Mouse (Mus musculus) c-Kit-positive CD71-negative TER-119-negative erythroid progenitor cells, embryonic 14.5 days (primary cell): ENCODE measurements at regions not wholly inside any gene's neighbourhood (a gene's known extent, or its start where the extent isn't known, plus 50 kb on each side); places are given as distances from the start of the nearest gene placed in this dataset.

Experiments
- DNase-seq: peaks from one replicate; pipeline ENCODE4 v3.0.0-alpha.2; 2013; ENCODE audit warnings: low read depth

DNA sequence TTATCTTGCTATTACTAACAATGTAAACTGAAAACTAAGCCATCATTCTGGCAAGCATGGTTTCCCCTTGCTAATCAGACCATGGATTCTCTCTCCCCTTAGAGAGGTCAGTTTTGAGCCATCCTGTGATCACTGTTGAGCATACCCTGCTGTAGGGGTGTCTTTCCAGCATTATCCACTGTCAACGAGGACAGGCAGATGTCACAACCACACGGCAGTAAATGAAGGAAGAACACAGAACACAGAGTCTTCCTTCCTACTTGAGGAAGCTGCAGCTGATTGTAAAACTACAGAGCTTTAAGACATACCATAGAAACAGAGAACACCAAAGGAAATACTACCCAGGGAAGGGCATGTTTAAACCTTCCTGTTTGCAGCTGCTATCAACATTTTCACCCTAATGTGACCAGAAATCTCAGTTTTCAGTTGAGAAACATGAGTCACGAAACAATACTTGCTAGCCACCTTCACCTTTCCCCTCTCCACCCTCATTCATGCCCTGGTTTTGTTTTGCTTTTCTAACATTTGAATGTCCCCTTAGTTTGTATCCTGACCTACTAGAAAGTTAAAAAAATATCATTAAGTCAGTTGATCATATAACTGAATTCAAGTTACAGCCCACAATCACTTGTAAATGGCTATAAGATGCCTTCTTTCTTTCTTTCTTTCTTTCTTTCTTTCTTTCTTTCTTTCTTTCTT, 356.8 kb upstream of the Cited2 start:
- DNase-seq = no peak

DNA sequence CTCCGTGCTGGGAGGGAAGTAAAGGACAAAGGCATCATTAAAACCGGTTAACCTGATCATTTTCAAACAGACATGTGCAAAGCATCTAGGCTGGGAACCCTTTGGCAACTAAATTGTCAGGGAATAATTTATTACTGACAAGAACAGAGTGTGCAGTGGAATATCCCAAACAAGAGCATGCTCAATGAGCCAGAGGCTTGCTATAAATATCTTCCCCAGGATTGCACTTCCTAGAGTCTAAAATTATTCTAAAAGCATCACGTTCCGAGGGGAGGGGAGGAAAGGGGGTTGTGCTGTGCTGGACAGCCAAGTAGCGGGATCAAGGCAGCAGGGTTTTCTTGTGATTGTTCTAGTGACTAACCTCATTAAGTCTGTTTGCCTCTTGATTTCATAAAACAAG, 356.0 kb upstream of the Cited2 start:
- DNase-seq = no peak

DNA sequence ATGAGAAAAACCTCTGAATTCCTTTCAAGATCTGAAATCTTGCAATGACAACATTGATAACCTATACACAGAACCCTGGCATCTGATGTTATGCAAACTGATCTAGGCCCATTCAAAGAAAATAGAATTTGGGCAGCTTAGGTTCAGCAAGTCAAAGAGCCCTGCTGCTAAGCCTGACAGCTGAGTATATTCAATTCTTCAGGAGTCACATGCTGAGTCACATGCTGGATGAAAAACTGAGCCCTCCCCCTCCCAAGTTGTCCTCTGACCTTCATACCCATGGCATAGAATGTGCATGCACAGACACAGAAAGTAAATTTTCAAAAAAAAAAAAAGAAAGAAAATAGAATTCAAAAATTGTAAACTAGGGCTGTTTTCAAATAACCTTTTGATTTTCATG, 355.6 kb upstream of the Cited2 start:
- no peak for DNase-seq

DNA sequence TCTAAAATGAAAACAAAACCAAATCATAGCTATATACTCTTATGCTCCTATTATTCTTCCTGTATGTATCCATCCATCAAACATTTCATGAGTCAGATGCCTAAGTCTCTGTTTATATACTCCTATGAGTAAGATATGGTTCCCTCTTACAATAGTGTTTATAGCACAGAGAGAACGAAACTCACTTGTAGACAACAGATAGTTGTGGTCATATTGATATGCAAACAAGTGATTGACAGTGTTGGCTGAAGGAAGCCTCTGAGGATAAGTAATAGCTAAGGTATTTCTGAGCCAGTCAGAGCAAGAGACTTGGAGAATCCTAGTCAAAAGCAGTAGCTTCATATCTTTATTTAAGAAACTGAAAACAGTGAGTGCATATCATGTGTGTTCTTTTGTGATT, 354.4 kb upstream of the Cited2 start:
- no peak for DNase-seq

DNA sequence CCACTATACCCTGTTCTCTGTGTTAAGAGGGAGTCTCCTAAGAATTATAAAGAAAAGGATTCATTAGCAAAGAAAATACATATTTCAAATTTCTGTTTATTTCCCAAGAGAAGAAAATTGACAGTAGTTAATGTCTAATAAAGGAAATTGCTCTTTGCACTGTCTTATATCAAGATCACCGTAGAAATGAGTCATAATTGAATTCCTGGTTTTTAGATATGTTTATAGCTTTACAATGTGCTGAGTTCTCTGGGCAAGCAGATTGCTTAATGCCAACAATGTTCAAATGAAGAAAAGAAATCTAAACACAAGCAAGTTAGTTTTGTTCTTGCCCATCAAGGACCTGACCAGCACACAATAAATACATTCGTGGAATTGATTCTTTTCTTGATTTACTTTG, 350.1 kb upstream of the Cited2 start:
- DNase-seq = no peak

DNA sequence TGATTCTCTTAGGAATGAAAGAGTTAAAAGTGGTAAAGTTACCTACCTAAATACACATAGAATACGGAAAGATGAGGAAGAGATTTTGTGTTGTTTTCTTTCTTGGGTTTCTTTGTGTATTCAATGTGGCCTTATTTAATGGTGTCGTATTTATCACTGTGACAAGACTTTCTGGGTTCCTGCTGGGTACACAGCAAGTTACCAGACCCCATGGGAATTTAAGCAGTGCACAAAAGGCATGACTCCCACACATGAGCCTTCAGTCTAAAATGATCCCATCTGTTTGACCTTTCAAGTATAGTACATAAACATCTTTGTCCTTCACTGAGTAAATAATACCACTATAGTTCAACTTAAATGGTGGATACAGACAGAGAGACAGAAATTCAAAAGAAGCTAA, 349.0 kb upstream of the Cited2 start:
- no peak for DNase-seq

DNA sequence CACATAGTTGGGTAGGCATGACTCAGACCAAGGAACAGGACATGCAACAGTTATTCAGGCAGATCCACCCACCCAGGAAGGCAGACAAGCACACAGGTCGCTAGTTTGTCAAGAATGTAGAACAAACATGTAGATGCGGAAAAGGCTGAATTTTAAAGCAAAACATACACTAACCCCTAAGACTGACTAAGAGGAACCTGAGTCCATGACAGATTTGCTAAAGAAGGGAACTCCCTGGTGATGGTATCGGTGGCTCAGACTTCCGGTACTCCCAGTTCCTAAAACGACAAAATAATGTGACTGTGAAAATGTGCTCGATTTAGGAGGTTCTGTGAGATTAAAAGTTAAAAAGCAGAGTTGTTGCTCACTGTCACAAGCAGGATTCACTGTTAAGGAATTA, 340.0 kb upstream of the Cited2 start:
- DNase-seq = no peak

DNA sequence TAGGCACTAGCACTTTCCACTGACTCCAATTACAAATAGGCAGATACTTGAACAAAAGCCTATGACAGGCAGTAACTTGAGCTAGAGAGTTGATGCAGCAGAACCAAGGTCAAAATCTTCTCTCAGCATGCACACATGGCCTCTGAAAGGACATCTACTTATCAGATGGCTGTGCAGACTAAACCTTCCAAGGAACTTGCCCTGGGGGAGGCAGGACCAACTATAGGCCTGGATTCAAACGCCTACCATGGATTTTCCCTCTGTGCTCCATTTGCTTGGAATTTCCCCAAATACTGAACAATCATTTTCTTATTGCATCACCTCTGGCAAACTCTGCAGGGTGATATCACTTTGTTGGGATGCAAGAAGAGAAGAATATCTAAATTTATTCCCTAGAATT, 337.8 kb upstream of the Cited2 start:
- no peak for DNase-seq

DNA sequence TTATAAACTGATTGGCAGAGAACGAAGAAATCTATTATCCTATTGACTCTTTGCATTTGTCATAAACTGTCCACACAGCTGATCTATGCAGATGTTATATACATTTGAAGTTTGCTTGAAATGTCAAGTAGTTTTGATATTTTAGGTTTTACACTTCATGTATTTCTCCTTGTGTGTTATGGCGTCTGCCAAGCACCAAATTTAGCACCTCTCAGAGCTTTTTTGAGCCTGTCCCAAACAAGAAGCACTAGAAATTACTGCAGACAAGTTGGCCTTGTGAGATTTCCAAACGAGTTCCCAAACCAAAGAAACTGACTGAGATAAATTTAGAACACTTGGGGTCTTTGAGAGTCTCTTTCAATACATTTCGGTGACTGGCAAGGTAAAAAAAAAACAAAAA, 335.7 kb upstream of the Cited2 start:
- no peak for DNase-seq

DNA sequence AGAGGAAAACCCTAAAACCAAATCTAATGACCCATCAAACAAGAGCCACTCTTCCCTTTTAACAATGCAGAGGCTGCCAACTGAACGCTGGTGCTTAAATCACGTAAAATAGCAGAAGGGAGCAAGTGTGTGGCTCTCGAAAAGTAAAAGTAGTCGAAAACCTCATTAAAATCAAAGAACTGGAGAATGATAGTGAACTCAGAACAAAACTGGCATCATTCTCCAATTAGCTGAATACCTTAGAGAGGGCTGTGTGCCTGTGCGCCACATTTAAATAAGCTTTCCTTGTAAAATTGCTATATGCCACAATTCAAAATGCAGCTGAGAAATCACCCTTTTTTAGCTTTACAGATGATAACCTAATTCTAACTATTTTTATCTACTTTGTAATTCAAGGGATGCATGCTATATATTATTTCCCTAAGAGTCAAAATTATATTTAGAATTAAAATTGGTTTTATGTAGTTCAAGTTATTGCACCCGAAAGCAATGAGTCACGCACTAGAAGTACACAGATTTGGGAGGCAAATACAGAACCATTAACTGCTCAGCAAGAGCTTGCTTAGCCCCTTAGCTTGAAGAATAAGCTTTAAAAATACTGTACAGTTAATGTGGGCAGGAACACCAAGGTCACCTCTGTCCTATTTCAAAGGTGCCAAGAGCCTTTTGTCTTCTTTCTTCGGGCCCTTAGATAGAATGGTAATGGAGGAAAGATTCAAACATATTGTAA, 327.4 kb upstream of the Cited2 start:
- DNase-seq = no peak

DNA sequence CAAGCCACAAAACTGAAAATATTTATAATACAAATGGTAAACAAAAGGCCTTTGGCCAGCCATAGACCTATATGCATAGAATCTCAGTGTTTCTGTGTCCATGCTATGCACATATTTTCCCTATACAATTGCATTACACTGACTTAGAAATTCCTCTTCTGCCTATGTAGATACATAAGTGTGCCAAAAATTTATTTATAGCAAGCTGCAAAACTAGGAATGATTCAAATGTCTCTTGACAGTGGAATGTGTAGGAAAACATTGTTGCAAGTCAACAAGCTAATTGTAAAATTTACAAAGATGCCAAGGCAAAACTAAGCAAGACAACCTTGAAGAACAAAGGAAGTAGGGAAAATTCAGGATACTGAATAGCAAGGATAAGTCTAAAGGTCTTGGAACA, 319.1 kb upstream of the Cited2 start:
- DNase-seq = no peak

DNA sequence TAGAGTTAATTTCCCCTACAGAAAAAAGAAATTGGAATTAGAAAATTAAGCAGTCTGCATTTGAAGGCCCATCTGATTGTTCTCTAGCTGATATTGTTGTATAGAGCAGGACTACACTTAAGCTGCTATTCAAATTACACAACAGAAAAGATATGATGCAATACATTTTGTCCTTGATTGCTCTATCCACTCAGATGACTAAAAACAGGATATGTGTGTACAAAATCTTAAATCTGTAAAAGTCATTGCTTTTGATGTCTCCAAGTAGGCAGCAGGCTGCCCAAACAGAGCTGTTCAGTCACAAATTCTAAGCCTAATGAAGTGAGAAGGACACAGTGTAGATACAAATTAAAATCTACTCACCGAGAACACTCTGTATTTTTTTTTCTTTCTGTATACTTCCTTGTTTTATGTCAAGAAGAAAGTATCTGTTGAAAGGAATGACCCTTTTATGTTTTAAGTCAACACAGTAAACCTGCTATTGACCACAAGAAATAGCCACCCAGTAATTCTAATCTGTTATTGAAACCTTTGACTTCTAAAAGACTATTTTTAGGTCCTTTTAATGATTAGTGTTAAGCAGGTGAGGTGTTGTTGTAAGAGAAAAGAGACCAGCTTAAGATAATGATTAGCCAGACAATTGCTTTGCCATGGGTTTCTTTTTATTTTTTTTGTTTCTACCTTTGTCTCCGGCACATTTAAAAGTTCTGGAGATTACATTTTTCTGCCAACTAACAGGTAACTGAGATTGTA, 315.0 kb upstream of the Cited2 start:
- no peak for DNase-seq

DNA sequence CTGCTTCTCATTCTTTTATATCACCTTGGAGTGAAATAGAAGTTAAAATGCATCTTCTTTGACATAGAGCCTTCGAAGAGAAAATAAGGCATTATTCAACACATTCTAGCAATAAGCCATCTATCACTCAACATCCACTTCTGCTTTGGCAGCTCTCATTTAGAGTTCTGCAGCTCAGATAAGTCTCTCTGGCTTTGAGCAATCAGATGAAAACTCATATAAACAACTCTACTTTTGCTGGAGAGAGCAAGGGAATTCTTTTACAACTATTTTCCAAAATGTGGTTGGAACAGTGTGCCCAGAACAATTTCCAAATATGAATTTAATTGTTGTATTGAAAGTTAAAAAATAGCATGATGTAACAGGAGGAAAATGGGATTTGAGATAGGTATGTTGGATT, 314.2 kb upstream of the Cited2 start:
- DNase-seq = no peak

DNA sequence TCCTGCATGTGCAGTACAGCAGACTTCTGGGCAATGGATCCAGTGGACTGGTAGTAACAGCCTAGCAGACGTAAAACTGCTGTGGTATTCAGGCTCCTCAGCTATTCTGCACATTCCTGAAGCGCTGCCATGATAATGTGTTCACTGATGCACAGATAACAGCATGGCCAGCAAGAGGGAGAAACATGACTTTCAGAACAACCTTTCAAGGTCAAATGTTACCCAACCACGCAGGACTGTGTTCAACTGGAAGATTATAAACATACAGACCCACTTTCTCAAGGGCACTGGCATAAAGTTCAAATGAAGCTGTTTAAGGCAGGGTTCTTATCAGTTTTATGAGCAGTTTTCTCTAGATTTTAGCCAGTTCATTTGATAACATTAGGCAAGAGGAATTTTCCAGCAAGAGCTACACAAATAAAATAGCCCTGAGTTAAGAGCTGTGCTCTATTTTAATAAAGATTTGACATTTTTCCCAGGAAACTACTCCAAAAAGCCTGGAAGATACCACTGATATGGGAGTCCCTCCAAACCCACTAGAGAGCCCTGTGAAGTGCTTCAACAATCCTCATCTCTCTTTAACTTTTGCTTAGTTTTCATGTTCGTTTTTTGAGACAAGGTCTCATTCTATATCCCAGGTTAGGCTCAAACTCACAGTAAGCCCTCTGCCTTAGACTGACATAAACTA, 311.6 kb upstream of the Cited2 start:
- DNase-seq = no peak

DNA sequence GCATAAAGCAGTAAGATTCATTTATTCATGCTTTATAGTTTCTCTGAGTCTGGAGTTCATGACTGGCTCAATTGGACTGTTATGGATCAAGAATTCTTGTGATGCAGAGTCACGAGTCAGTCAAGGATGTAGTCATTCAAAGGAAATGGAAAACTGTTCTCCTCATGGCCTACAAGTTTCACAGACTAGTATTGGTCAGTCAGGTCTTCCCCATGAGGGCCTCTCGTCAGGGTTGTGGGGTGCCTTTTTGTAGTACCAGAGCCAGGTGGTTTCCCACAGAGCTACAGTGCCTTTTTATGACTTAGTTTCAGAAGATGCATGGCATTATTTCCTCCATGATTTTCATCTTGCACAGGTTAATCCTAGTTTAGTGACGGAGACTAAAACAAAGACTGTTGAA, 307.9 kb upstream of the Cited2 start:
- no peak for DNase-seq

DNA sequence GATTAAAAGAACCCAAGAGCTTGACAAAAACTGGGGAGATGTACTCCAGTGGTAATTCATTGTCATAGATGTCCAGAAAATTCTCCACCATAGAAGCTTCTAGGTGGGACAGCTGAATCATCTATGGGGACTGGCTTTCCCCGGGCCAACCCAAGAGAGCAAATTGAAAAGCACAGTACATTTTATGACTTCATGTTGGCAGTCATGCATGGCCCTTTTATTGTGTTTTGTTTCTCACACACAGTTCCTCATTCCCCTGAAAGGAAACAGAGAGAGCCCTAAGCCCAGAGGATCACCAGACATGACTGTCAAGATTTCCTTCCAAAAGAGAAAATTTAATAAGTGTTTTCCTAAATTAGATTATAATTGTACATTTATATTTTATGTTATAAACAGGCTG, 306.9 kb upstream of the Cited2 start:
- DNase-seq = no peak

DNA sequence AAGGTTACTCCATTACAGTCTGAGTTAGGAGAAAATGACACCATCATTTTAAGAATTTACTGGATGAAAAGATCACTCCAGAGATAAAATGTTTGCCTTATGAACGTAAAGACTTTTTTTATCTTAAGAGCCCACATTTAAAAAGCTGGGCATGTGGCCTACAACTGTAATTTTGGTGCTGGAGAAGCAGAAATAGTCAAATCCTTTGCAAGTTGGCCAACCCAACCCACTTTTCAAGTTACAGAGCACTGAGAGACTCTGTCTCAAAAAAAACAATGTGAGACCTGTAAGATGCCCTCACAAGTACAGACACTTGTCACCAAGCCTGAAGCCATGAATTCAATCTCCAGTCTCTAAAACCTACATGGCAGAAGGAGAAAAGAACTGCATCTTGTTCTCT, 305.6 kb upstream of the Cited2 start:
- no peak for DNase-seq

DNA sequence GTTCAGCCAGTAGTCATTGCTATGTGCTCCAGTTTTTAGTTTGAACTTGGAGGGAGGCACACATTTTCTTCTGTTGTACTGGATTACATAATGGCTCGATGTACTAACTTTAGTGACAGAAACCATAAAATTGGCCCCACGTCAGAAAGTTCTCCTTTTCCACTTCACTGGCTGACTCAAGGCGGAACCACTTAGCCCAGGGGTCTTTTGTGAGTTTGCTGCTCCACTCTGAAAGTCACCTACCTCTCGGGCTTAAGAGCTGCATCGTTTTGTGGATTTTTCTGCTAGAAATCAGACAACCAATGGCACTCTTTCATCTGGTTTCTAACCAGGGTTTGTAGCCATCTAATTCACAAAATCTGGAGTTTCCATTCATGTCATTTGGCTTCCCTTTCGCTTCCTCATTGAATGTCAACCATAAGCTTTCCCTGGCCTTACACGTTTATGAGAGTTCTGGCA, 304.8 kb upstream of the Cited2 start:
- DNase-seq = peak; percentile 25

DNA sequence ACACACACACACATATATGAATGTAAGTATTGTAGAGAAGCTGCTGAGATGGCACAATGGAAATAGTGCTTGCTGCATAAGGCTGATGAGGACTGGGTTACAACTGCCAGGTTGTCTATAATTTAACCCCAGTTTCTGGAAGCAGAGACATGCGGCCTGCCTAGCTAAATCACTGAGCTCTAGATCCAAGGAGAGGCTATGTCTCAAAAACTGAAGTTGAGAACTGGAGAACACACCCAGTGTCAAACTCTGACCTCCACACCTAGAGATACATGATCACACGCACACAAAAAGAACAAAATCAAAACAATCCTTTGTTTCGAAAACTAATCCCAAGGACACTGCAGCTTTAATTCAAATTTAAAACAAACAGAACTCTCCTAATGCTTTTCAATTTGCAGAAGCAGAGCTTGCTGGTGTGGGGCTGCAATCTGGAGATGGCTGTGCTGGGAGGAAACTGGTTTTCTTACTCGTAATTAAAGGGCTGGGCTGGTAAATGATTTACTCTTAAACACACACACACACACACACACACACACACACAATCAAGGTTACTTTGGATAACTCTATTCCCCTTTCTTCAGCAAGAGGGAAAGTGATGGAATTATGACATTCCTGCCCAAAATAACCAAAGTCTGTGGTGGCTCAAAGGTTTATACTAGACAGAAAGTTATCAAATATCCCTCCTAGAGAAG, 299.3 kb upstream of the Cited2 start:
- no peak for DNase-seq

DNA sequence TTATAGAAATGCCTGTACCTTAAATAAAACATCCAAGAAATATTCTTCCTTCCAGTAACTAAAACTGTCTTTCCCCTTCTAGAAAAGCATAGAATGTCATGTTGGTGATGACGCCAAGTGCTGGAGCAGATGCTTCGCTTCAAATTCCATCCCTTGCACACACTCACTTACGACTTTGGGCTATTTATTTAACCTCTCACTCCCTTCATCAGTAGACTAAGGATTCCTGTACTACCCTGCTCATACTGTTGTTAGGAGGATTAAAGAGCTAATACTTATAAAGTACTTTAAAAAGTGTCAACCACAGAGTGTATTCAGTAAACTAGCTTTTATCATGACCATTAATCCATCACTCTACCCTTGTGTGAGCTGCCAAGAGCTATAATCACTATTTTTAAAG, 296.8 kb upstream of the Cited2 start:
- no peak for DNase-seq

DNA sequence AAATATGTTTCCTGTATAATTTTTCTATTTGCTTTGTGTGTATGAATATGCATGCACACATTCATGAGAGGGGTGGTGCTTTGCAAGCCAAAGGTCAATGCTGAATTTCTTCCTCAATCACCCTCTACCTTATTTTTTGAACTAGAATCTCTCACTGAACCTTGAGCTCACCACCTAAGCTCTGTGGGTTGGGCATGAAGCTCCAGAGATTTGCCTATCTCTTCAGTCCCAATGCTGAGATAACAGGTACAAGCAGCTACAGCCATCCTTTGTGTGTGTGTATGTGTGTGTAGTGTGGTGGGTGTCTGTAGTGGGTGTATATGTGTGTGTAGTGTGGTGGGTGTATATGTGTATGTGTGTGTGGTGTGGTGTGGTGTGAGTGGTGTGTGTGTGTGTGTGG, 295.7 kb upstream of the Cited2 start:
- DNase-seq = no peak

DNA sequence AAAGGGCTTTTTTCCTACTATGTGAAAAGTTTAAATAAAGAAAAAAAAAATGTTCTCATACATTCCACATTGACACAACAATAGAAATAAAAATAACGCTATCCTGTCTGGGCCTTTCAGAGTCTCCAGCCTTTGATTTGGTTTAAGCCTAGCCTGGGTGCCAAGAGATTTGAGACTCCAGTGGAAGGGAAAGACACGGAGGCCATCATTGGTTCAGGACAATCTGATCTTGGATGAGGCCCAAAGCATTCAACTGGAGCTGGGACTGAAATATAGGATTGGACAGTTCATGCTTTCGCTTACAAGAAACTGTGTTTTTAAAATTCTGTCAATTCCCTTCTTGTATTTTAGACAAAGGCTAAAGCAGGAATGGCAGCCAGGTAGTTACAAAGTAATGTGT, 294.7 kb upstream of the Cited2 start:
- DNase-seq = no peak
